Mouse (Mus musculus): Measurements from ENCODE around the gene Gipc3.

DNA sequence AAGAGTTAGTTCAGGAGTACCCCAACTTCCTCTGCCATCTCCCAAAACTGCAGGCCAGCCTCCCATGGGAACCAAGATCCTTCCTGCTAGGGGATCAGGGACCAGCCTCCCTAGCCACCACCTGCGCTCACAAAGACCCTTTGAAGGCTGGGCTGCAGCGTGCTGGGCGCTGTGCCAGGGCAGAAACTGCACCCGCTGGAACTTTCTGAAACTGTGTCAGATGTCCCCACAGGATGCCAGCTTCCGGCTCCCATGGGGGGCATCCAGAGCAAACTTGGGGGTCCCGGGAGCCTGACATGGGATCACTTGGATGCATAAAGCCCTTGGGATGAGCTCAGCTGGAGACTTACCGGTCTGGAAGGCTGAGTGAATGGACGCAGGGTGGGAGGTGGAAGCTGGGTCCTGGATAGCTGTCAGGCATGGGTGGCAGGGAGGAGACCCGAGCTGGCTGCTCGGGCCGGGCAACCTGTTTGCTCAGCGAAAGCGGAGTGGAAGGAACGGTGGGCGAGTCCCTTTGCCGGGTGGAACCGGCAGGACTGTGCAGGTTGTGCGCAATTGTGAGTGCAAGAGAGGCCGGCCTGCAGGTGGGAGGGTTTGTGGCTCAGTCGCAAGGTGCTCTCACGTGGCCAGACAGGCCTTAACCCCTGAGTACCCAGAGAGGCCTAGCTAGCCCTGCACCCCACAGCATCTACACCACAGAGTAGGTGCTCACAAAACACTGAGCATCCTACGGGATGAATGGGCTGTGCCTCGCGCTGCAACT, 52.2 kb downstream of the Gipc3 start:
- TF ChIP-seq CTCF (IDR thresholded peaks at IDR 0.05; ENCODE audit: control insufficient read depth, insufficient read depth, insufficient read length) (no peak), CEBPB (IDR thresholded peaks at IDR 0.05; ENCODE audit: low read depth) (no peak), MYOG (IDR thresholded peaks at IDR 0.05; ENCODE audit: control insufficient read depth, extremely low read depth, insufficient read length) (no peak), MAX (IDR thresholded peaks at IDR 0.05) (no peak)

Data from C2C12 (cell line).